Mouse (Mus musculus): ENCODE measurements around the gene Gsdma.
"Not testable (repeated sequence)": the region's sequence is repeated elsewhere in the genome, so short reads cannot be mapped to it uniquely, and the experiment has no call there.

The Gsdma gene

DNA sequence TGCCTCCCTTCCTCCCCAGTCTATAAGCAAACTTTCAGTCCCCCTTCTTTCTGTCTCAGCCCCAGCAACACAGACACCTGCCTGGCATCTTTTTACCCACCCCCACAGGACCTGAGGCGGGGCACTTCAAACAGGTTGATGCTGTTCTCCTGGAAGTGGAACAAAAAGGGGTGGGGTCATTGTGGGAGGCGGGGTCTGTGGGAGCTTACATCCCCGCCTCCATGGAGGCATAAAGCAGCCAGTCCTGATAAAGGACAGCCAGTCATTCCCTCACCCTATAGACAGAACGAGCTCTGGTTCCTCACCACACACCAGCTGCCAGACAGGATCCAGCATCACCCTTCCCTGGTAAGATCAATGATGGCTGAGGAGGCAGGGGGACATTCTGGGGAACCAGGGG, at the start of gene Gsdma:
Gene Gsdma, plus strand, starts transcription at position 261 of the 400 bp plus-strand sequence.
- no peak for DNase-seq (ENCODE audit: extremely low read depth, insufficient read length, low spot score)

GRCm38 (mm10) chr11:98620791-98621190, 43.4 kb upstream of the Gsdma start:
- DNase-seq (ENCODE audit: extremely low read depth, insufficient read length, low spot score), result no peak

- not testable (repeated sequence) for DNase-seq (ENCODE audit: extremely low read depth, insufficient read length, low spot score)
Observed at GRCm38 (mm10) chr11:98623981-98624380, 40.2 kb upstream of the Gsdma start.

DNA sequence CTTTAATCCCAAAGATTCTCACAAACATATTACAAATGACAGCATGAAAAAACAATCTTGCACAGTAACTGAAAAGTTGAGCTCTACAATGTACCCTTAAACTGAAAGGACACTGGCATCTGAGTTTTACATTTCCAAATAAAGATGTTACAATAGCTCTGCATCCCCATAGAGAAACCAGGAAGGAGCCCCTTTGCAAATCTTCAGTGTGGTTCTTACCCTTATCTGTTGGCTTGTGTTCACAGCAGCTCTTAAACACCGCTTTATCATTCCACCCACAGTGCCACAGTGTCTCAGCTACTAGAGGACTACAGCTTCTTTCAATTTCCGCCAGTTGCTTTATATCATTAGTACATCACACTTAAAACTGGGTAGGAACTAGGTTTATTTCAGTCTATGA, 39.8 kb upstream of the Gsdma start:
- DNase-seq (ENCODE audit: extremely low read depth, insufficient read length, low spot score), result not testable (repeated sequence)

DNA sequence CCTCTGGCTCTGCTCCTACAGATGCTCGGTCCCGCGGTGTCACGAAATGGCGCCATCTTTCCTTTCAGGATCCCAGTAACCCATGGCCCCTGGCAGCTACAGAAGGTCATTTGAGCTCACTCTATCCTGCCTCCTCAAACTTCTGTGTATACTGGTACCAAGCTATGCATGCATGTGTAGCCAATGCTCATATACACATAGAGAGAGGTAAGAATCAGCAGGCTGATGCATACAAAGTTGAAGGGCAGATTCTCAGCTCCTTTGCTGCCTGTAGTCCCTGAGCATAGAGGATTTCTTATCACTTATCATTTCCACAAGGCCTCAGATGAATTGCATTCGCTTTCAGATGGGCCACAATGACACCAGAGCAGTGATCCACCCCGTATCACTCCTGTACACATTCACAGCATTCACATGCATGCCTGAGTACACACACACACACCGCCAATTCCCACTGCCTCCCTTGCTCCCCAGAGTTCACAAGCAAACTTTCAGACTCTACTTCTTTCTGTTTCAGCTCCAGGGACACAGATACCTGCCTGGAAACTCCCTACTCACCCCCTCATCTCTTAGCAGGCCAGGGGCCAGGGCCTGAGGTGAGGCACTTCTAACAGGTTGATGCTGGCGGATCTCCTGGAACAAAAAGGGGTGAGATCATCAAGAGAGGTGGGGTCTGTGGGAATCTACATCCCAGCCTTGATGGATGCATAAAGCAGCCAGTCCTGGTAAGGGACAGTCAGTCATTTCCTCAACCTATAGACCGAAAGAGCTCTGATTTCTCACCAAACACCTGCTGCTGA, 38.3 kb upstream of the Gsdma start, which contains the start of the genes Gm12355 and Gsdma3:
Gene Gm12355, minus strand, starts transcription at position 51 of the 800 bp plus-strand sequence.
Gene Gsdma3, plus strand, starts transcription at position 750 of the 800 bp plus-strand sequence.
- DNase-seq (ENCODE audit: extremely low read depth, insufficient read length, low spot score), result no peak

- no peak for DNase-seq (ENCODE audit: extremely low read depth, insufficient read length, low spot score)
Observed at GRCm38 (mm10) chr11:98628706-98629105, 35.4 kb upstream of the Gsdma start.

GRCm38 (mm10) chr11:98630646-98631045, 33.5 kb upstream of the Gsdma start:
- no peak for DNase-seq (ENCODE audit: extremely low read depth, insufficient read length, low spot score)

- DNase-seq (ENCODE audit: extremely low read depth, insufficient read length, low spot score), result peak; percentile 30
Observed at GRCm38 (mm10) chr11:98635312-98635970, 28.7 kb upstream of the Gsdma start.

GRCm38 (mm10) chr11:98637501-98637900, 26.6 kb upstream of the Gsdma start:
- DNase-seq (ENCODE audit: extremely low read depth, insufficient read length, low spot score), result no peak

- DNase-seq (ENCODE audit: extremely low read depth, insufficient read length, low spot score), result no peak
Observed at GRCm38 (mm10) chr11:98640091-98640490, 24.1 kb upstream of the Gsdma start.

- DNase-seq (ENCODE audit: extremely low read depth, insufficient read length, low spot score), result no peak
Observed at GRCm38 (mm10) chr11:98644757-98645156, 19.4 kb upstream of the Gsdma start.

- DNase-seq (ENCODE audit: extremely low read depth, insufficient read length, low spot score), result no peak
Observed at GRCm38 (mm10) chr11:98645946-98646345, 18.2 kb upstream of the Gsdma start.

DNA sequence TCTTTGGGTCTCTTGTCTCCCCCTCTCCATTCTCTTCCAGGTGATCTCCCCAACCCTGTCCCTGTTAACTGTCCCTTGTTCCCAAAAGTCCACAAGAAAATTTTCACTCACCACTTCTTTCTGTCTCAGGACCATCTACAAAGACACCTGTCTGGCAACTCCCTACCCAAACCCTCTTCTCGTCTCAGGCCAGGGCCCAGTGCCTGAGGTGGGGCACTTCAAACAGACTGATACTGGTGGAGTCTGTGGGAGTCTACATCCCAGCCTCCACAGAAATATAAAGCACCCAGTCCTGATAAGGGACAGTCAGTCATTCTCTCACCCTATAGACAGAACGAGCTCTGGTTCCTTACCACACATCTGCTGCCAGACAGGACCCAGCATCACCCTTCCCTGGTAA, 17.7 kb upstream of the Gsdma start, which contains the start of gene Gsdma2:
Gene Gsdma2, plus strand, starts transcription at position 301 of the 400 bp plus-strand sequence.
- DNase-seq (ENCODE audit: extremely low read depth, insufficient read length, low spot score), result no peak

GRCm38 (mm10) chr11:98655076-98655475, 9.1 kb upstream of the Gsdma start:
- peak; percentile 19 for DNase-seq (ENCODE audit: extremely low read depth, insufficient read length, low spot score)

DNA sequence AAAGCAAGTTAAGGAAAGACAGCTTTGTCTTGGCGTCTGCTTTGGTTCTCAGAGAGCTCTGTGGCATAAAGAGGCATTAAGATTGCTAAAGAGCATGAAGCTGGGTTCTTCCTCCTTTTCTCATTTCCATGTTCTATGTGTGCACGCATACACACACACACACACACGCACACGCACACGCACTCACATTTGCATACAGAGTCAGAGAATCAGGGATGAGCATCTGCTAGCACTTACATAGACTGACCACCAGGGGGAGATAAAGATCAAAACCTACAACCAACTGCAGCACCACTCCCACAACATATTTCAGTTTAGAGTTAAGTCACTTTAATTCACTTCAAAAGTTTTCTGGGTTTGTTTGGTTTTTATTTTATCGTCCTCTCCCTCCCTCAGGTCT, 3.6 kb upstream of the Gsdma start:
- DNase-seq (ENCODE audit: extremely low read depth, insufficient read length, low spot score), result peak; percentile 27

- no peak for DNase-seq (ENCODE audit: extremely low read depth, insufficient read length, low spot score)
Observed at GRCm38 (mm10) chr11:98668984-98669383, 4.8 kb downstream of the Gsdma start.

GRCm38 (mm10) chr11:98671284-98671815, 7.2 kb downstream of the Gsdma start:
- no peak for DNase-seq (ENCODE audit: extremely low read depth, insufficient read length, low spot score)

GRCm38 (mm10) chr11:98671857-98672256, 7.7 kb downstream of the Gsdma start:
- DNase-seq (ENCODE audit: extremely low read depth, insufficient read length, low spot score), result no peak

GRCm38 (mm10) chr11:98672482-98672881, 8.3 kb downstream of the Gsdma start:
- no peak for DNase-seq (ENCODE audit: extremely low read depth, insufficient read length, low spot score)

DNA sequence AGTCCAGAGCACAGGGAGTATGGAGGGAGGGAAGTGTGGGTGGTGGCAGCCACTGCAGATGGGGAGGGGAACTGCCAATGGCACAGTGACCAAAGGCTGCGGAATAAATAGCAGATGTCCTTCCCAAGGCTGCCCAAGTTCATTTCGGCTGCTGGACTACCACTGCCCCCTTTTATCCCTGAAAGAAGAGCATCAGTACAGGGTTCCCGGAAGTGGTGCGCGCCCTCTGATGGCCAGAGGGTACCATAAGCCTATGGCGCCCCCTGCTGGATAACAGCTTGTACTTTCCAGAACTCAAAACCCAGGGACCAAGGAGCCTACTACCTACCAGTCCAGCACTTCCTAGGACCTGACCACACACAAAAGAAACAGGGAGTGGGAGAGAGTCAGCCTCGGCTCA, 9.0 kb downstream of the Gsdma start:
- peak; percentile 52 for DNase-seq (ENCODE audit: extremely low read depth, insufficient read length, low spot score)

- no peak for DNase-seq (ENCODE audit: extremely low read depth, insufficient read length, low spot score)
Observed at GRCm38 (mm10) chr11:98675829-98676363, 11.7 kb downstream of the Gsdma start.
